Mouse (Mus musculus): ENCODE data around the gene Nr5a2.

The Nr5a2 gene

DNA sequence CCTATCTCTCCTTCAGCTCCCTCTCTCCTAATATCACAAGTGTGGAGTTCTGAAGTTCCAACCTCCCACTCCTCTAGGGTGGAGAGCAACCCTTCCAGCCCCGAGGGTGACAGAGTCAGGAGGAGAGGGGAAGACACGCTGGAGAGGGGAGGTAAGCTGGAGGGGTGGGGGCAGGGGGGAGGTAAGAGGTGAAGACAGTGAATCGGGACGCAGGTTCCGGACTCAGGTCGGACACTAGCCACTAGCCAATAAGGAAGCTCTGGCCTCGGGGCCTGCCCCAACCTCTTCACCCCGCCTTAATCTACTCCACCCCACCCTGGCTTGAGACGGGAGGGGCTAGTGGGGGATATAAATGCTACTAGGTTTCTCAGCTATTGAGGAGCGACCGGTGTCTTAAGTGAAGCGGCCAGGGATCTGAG lies 10.9 kb downstream of the Nr5a2 start:
- in situ Hi-C loops (cut with MboI; ENCODE audit: low sequenced_read_pairs): no loop called here

DNA sequence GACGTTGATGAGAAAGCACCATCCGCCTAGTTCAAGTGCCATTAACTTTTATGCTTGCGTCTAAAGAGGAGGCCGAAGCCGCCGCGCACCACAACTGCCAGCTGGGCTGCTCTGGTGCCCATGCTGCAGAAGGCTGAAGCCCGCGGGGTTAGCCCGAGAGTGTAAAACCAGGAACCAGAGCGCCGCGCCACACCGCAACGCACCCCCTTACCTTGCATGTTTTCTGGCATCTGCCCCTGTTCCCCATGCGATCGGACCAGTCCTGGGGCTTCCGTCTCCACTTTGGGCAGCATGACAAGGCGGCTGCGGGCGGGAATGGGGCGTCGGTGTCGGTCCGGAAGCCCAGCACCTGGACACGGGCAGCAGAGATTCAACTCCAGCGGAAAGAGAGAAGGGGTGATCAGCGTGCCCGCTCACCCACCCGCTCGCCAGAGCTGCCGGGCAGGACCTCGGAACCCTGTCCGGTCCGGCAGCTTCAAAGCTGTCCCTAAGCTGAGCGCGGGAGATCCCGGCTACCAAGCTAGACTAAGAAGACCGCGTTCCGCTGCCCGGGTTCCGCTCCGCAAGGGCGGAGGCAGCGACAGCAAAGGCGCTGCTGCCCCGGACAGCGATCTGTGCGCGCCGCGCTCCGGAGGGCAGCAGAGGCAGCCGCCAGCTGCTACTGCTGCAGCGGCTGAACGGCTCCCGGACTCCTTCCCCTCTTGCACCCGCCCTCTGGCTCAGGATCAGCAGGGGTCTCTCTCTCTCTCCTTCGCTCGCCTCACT lies 11.6 kb downstream of the Nr5a2 start:
- in situ Hi-C loops (cut with MboI; ENCODE audit: low sequenced_read_pairs): no loop called here

DNA sequence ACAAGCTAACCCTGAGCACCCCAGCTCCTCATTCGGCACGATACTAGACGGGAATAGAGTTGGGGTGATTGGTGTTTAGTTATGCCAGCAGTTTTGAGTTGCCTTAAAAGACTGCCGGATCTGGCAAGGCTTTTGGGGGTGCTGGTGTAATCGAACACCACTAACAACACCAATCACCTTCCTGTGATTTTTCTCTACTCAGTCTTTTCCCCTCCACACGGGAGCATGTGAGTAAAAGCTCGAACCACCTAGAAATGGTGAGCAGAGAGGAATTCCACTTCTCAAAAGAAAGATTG lies 12.2 kb downstream of the Nr5a2 start:
- in situ Hi-C loops (cut with MboI; ENCODE audit: low sequenced_read_pairs): no loop called here

DNA sequence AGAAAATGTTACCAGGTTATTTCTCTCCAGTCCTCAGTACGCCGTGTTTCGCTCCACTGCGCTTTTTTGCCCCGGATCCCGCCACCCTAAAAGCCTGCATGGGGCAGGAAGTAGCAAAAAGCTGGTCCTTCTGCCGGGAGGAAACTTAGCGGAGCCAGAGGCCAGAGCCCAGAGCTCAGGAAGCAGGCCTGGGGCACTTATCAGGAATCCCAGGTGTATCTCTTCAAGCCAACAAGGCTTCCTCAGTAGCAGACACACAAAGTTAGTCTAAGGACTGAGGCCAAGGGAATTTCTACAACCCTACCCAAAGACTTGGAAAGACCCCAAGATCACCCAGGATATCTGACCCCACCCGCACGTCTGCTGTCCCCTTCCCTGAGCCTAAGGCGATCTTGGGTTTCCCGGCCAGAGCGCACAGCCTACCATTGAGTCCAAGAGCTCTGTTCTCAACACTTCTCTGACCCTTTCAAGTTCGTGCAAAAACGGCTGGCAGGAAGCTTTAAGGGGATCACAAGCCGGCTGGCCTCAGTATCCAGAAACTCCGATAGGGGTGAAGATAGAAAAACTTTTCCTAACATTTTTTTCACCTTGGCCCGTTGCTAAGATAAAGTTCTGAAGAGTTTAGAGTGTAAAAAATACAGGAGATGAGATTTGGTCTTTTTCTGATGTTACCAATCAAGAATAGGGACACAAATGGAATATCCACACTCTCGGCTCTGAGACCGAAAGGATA lies 12.7 kb downstream of the Nr5a2 start:
- in situ Hi-C loops (cut with MboI; ENCODE audit: low sequenced_read_pairs): no loop called here

DNA sequence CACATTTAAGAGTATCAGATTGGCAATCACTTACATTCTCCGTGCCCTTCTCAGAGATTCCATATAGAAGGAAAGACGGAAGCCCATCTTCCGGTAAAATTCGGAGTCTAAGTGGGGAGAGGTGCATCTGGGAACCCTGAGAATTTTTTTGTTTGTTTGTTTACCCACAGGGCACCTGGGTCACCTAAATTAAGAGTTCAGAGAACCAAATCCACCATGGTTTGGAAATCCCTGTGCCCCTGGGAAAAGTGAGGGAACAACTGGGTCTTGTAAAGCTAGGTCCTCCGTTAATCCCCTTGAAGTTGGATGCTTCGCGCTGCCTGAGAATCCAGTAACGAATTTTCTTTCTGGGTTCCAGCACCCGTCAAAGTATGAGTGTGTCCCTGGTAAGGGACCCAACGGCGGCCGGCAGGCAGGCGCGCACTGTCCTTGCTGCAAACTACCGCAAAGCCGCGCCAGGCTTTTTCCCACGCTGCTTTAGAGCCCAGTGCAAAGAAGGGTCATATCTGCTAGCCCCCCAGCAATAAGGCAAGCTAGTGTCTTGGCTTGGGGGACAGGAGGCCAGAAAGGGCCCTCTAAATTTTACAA lies 13.3 kb downstream of the Nr5a2 start:
- in situ Hi-C loops (cut with MboI; ENCODE audit: low sequenced_read_pairs): no loop called here

DNA sequence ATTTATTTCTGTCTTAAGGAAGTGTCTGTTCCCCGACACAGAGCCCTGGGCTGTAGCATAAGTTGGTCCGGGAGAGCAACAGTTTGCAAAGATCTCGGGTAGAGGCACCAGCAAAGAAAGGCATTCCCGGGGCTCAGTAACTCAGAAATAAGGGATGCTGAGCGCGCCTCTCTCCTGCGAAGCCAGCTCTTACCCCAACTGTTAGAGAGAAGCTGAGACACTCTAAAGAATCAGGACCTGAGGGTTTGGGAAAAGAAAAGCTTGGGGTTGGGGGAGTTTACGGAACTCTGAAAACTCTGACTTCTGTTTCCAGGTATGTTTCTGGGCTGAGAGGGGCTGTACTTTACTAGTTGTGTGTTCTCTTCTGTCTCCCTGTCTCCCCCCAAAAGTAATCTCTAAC lies 13.8 kb downstream of the Nr5a2 start:
- in situ Hi-C loops (cut with MboI; ENCODE audit: low sequenced_read_pairs): no loop called here

DNA sequence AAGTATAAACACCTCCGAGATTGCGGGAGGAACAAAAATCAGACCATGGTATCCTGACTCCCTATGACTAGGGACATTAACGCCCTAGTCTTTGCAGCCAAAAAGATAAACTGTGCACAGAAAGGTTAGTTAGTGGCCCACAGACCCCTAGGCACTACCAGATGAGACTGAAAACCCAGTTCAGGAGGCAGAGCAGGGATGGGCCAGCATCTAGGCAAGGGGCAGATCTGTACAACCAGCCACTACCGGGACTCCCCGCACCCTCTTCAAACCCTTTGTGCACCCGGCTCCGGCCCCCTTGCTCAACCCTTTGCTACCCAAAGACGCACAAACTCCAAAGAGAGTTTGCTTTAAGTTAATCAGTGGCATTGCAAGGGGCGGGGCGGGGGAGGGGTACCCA lies 14.4 kb downstream of the Nr5a2 start:
- in situ Hi-C loops (cut with MboI; ENCODE audit: low sequenced_read_pairs): no loop called here

DNA sequence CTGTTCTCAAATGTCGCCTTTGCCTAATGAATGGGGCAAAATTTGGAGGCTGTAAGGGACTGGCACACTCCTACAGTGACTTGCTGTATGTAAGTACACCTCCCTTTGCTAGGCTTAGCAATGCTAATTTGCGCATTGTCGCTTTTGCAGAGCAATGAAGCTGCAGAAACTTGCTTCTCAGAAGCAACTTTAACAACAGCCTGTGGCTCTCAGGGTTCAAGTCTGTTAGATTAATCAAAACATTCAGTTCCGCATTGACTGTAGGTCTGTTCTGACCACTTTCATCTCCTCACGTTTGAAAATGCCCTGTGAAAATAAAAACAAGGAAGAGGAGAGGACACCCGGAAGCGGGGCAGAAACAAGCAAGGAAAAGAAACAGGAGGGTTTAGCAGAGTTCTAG lies 14.8 kb downstream of the Nr5a2 start:
- in situ Hi-C loops (cut with MboI; ENCODE audit: low sequenced_read_pairs): no loop called here

DNA sequence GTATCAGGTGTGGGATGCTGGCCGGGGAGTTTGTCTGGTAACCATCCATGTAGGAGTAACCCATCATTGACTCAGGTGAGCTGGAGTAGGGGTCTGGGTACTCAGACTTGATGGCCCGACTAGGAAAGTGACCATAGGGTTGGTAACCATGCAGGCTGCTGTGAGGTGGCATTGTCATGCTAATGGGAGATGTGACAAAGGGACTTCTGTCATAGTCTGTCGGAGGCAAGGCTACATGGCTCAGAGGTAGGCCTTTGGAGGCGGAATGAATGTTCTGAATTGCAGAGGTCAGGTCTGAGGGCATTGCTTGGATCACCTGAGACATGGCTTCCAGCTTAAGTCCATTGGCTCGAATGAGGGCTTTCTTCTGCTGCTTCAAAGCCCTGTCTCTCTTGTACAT lies 19.6 kb downstream of the Nr5a2 start:
- in situ Hi-C loops (cut with MboI; ENCODE audit: low sequenced_read_pairs): no loop called here

DNA sequence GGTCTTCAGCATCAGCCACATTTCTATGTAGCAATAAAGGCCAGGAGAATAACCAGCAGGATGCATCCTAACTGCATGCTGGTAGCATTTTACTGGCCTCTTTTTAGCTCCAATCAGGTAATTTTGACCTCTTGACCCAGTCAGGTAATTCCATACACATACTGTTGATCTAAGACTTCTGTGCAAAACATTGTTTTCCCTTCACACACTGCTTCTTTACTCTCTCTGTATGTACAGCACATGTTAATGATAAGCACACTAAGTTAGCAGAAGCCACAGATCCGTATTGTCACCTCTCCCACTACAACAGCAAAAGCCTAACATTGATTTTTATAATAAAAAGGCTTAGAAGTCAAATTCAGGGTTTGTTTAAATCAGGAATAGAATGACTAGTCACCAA lies 21.0 kb downstream of the Nr5a2 start:
- in situ Hi-C loops (cut with MboI; ENCODE audit: low sequenced_read_pairs): no loop called here

DNA sequence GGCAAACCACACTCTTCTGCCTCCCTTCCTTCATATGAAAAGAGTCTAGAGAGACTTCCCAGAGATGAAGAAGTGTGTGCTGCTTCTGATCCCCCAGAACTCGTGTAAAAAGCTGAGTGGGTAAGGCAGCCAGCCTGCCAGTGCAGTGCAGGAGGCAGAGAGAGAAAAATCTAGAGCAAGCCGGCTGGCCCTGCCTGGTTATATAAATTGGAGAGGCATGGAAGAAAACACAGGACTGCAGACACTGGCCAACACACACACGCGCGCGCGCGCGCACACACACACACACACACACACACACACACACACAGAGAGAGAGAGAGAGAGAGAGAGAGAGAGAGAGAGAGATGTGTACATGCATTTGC lies 24.3 kb downstream of the Nr5a2 start:
- in situ Hi-C loops (cut with MboI; ENCODE audit: low sequenced_read_pairs): no loop called here

DNA sequence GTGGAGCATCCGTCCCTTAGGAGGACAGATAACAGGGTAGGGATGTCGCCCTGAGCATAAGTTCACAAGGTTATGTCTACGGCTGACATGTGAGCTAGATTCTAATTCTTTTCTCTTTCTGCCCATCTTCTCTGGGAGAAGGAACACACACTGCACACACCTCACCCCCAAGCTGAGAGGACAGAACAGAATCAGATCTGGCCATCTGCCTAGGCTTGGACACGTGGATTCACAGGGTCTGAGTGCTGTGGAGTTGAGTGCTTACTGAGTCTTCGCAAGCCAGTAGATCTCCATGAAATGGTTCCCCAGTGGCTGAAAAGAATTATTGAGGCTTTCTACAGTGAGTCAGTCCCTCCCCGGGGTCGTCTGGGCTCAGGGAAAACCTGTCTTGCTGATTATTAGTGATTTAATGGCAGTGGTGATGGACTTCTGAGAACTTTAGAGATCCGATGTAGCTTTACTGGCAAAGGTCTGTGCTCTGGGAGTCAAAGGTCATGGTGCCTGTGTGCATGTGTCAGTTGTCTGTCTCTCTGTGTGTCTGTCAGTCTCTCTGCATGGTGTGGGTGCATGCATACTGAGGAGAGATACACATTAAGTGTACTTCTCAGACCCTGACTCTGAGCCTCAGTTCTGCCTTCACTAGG lies 24.8 kb downstream of the Nr5a2 start:
- in situ Hi-C loops (cut with MboI; ENCODE audit: low sequenced_read_pairs): no loop called here

DNA sequence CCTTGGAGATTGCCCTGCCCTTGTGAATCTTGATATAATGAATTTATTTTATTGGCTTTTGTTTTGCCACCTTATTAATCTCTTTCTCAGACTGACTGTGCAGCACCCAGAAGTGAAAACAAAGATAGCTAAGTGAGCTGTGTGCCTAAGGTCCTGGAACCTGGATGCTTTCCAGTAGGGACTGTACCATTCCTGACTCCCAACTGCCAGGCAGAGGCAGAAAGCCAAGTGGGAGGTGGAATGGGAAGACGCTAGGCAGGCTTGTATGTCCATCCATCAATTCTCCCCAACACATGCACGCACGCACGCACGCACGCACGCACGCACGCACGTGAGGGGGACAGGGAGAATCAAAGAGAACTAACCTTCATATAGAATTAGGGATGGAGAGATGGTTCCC lies 26.2 kb downstream of the Nr5a2 start:
- in situ Hi-C loops (cut with MboI; ENCODE audit: low sequenced_read_pairs): no loop called here

DNA sequence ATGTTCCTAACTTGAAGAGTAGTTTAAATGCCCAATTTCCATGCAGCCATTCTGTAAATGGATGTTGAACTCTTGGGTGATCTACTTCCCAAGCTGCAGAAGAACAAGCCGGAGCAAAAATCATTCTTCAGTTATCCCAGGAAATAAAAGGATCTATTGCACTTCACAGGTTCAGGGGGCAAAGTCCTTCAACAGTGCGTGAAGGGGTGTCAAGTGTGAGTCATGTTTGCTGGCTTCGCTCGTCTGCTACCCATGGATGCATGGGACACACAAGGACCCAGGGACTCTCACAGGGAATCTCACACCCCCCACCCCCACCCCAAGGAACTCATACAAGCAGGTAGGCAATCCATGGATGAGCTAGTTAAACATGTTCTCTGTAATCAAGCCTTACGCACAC lies 29.2 kb downstream of the Nr5a2 start:
- in situ Hi-C loops (cut with MboI; ENCODE audit: low sequenced_read_pairs): no loop called here

DNA sequence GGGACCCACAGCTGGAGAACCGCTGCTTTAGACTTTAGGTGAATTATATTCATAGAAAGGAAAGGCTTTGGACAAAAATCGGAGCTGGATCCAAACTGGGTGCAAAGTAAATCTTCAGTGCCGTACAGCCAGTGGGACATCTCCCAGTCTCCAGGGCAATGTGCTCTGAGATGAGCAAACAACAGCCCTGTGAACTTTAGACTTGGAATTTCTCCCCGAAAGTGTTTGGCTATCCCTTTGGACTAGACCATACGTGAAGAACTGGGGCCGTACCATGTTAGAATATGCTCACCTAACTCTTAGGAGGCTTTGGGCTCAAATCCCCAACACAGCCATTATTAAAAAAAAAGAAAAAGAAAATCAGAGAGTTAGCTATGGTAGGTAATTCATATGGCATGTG lies 30.5 kb downstream of the Nr5a2 start:
- in situ Hi-C loops (cut with MboI; ENCODE audit: low sequenced_read_pairs): no loop called here

DNA sequence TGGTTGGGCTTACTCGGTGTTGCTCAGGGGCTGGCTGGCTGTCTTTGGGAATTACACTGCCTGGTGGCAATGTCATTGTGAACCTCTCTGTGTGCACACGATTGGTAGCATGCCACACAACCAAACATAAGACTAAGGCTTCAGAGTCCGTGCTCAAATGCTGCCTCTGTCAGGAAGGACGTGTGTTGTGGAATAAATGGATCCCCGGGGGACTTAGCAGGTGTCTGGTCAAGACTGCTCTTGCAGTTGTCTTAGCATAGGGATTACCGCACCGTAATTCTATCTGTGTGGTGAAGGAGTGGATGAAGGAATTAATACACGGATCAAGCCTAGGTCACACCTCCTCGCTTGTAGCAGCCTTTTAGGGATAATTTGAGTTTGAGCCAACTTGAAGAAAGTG lies 32.8 kb downstream of the Nr5a2 start:
- in situ Hi-C loops (cut with MboI; ENCODE audit: low sequenced_read_pairs): no loop called here

DNA sequence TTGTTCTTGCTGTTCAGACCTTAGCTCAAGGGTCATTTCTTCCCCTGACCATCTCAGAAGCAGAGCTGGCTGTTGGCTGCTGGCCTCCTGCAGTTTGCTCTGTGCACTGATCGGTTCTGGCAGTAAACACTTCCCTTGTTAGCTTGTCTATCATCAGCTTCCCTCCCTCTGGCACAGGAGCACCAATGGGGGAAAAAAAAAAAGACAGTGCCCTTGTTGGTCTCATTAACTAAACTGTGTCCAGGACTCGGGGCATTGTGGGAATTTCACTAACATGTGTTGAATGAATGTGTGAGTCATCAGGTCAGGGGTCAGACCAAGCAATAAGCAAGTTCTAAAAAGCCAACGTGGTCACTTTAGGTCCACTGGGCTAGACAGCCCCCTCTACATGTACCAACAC lies 34.2 kb downstream of the Nr5a2 start:
- in situ Hi-C loops (cut with MboI; ENCODE audit: low sequenced_read_pairs): no loop called here

DNA sequence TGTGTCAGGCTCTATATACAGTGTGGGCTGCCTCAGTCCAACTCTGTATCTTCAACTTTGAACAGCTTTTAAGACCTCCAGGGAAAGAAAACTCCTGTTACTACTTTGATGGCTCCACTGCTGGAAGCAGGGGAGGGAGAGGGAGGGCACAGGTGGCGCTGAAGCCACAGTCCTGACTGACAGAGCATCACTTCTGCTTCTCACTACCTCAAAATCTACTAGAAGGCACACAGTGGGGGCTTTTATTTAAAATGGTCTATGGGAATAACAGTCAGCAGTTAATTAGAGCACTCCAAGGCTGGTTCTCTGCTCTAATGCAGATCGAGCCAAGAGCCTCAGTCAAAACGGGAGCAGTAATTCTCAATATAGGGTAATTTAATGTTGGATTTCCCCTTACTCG lies 40.2 kb downstream of the Nr5a2 start:
- in situ Hi-C loops (cut with MboI; ENCODE audit: low sequenced_read_pairs): no loop called here

DNA sequence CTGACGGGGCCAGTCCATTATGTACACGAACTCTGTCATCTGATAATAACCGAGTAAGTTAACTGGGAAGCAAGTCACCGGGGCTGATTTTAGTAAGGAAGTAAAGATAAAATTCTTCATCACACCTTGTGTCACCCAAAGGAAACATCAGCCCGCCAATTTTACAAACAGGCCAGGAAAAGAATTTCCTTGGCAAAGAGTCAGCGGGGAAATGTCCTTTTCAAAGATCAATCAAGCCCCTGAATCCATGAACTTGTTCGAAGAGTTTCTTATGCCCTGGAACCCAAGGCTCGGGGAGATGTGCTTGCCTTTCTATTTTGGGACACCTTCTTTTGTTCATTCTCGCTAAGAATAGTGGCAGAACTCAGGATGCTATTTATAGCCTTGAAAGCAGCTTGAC lies 41.5 kb downstream of the Nr5a2 start:
- in situ Hi-C loops (cut with MboI; ENCODE audit: low sequenced_read_pairs): no loop called here

DNA sequence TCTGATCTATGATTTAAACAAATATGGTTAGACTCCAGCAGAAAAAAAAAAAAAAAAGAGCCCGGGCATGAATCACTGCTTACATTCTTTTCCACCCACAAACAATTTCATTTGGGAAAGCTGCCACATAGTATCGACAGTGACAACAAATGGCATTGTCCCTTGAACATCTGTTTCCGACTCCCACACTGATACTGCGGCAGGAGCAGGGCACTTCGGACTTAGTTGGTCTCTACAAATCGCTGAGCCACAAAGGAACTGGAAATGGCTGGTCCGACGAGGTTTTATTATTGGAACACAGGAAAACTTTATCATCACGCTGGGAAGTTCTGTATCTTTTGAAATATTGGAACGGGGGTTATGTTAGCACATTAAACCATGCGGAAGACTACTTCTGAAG lies 44.8 kb downstream of the Nr5a2 start:
- in situ Hi-C loops (cut with MboI; ENCODE audit: low sequenced_read_pairs): no loop called here

DNA sequence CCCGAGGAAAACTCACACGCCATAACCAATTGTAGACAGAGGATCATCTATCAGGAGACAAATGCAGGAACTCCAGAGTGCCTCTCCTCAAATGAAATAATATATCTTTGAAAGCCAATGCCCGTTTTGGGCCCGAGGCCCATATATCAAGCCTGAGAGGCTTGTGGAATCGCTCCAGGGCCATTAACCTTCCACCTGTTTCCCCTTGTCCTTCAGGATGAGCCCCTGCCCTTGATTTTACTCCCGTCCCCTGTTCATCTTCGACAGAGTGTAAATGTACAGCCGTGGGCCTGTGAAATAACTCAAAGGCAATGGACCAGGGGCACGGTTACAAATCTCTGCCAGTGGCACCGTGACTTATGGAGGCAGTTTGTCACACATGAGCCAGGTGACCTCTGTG lies 48.3 kb downstream of the Nr5a2 start:
- in situ Hi-C loops (cut with MboI; ENCODE audit: low sequenced_read_pairs): no loop called here

DNA sequence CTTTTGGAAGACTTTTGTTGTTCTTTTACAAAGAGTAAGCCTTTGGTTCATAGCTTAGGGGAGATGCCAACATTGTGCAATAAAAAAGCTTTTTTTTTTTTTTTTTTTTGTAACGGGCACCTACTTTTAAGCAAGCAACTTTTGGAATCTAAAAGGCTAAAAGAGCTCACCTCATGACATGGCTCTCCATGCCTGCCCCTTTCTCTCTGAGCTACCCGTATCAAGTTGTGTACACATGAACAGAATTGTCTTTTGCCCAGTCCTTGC lies 48.7 kb downstream of the Nr5a2 start:
- in situ Hi-C loops (cut with MboI; ENCODE audit: low sequenced_read_pairs): no loop called here
